Mouse (Mus musculus): ENCODE results near the gene Ighmbp2.

The Ighmbp2 gene

GRCm38 (mm10) chr19:3282572-3283467, at the start of gene Ighmbp2, which contains the start of gene Mrpl21:
Ighmbp2 (minus strand) TSS chr19:3283017.
Mrpl21 (plus strand) TSS chr19:3282901.
- DNase-seq (ENCODE audit: low spot score), result peak; percentile 82

- no peak for DNase-seq (ENCODE audit: low spot score)
Observed at GRCm38 (mm10) chr19:3326479-3327047, 43.7 kb upstream of the Ighmbp2 start.

- DNase-seq (ENCODE audit: low spot score), result no peak
Observed at GRCm38 (mm10) chr19:3325771-3326478, 43.1 kb upstream of the Ighmbp2 start.

- DNase-seq (ENCODE audit: low spot score), result peak; percentile 91
Observed at GRCm38 (mm10) chr19:3324931-3325711, 42.3 kb upstream of the Ighmbp2 start.

GRCm38 (mm10) chr19:3324271-3324811, 41.5 kb upstream of the Ighmbp2 start:
- peak; percentile 48 for DNase-seq (ENCODE audit: low spot score)

- peak; percentile 31 for DNase-seq (ENCODE audit: low spot score)
Observed at GRCm38 (mm10) chr19:3323753-3324270, 41.0 kb upstream of the Ighmbp2 start.

GRCm38 (mm10) chr19:3323201-3323621, 40.4 kb upstream of the Ighmbp2 start:
- peak; percentile 86 for DNase-seq (ENCODE audit: low spot score)

- DNase-seq (ENCODE audit: low spot score), result peak; percentile 59
Observed at GRCm38 (mm10) chr19:3322261-3322969, 39.6 kb upstream of the Ighmbp2 start, which contains the start of gene Cpt1a. Cpt1a (plus strand) TSS chr19:3322334.

- DNase-seq (ENCODE audit: low spot score), result no peak
Observed at GRCm38 (mm10) chr19:3321617-3322016, 38.8 kb upstream of the Ighmbp2 start.

- DNase-seq (ENCODE audit: low spot score), result peak; percentile 45
Observed at GRCm38 (mm10) chr19:3320801-3321200, 38.0 kb upstream of the Ighmbp2 start.

GRCm38 (mm10) chr19:3320086-3320485, 37.3 kb upstream of the Ighmbp2 start:
- no peak for DNase-seq (ENCODE audit: low spot score)

GRCm38 (mm10) chr19:3319341-3319740, 36.5 kb upstream of the Ighmbp2 start:
- DNase-seq (ENCODE audit: low spot score), result no peak

- no peak for DNase-seq (ENCODE audit: low spot score)
Observed at GRCm38 (mm10) chr19:3307175-3307949, 24.5 kb upstream of the Ighmbp2 start.

- DNase-seq (ENCODE audit: low spot score), result no peak
Observed at GRCm38 (mm10) chr19:3304017-3304416, 21.2 kb upstream of the Ighmbp2 start.

GRCm38 (mm10) chr19:3297775-3298174, 15.0 kb upstream of the Ighmbp2 start:
- no peak for DNase-seq (ENCODE audit: low spot score)

- no peak for DNase-seq (ENCODE audit: low spot score)
Observed at GRCm38 (mm10) chr19:3297034-3297433, 14.2 kb upstream of the Ighmbp2 start.

- DNase-seq (ENCODE audit: low spot score), result no peak
Observed at GRCm38 (mm10) chr19:3295245-3295644, 12.4 kb upstream of the Ighmbp2 start.

GRCm38 (mm10) chr19:3292993-3293392, 10.2 kb upstream of the Ighmbp2 start:
- DNase-seq (ENCODE audit: low spot score), result no peak

GRCm38 (mm10) chr19:3292028-3292427, 9.2 kb upstream of the Ighmbp2 start:
- peak; percentile 17 for DNase-seq (ENCODE audit: low spot score)

- no peak for DNase-seq (ENCODE audit: low spot score)
Observed at GRCm38 (mm10) chr19:3289006-3289405, 6.2 kb upstream of the Ighmbp2 start.
